Mouse (Mus musculus) lung, adult 2 months (tissue): Measurements from ENCODE around the gene Kcnc1.

Source experiments
- CTCF ChIP-seq: fragments of 200-500 bp; IDR thresholded peaks from 2 replicates; pipeline ENCODE4 v1.5.1; 2011; ENCODE audit warnings: mild to moderate bottlenecking, low read length, control low read depth; ENCODE audit not compliant: insufficient read depth
- POLR2A ChIP-seq: fragments of 200-500 bp; IDR thresholded peaks from 2 replicates; pipeline ENCODE4 v1.6.1; 2011; ENCODE audit warnings: low read depth, mild to moderate bottlenecking, control low read depth, low read length, borderline replicate concordance; ENCODE audit errors: extremely low read depth

DNA sequence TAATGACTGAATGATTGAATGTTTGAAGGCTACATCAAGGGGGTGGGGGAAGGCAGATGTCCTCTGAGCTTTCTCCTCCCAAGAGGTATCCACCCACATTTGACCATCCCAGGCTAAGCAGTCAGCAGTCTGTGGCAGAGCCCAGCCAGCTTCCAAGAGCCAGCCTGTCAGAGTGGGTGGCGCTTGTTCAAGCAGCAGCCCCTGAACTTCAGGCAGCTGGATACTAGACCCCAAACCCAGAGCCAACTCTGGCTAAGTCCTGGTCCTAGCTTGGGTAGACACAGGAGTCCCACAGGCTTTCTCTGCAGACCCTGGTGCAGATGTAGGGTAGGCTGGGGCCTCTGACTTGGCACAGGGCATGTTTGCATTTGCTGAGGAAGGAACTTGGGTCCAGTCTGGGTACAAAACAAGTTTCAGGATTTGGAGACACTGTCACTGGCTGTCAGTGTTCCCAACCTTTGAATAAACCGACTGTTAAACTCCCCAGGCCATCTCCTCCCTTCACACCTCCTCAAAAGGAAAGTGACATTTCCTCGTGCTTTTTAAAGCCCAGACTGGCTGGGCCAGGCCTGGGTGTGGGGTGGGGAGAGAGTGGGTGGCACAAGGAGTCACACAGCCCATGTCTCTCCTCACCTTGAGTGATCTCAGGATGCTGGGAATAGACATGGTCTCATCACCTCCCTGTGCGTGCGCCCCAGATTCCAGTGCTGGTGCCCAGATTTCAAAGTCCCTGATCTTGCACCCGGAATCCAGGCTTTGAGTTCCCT lies 17.8 kb downstream of the Kcnc1 start:
- TF ChIP-seq CTCF (no peak), POLR2A (no peak)
